Mouse (Mus musculus) brain, embryonic 14.5 days (tissue): ENCODE data around the gene Spred2.

Experiments used
- CTCF ChIP-seq: fragments of 200-500 bp; IDR thresholded peaks from 2 replicates; pipeline ENCODE4 v1.5.1; 2012; ENCODE audit warnings: inconsistent platforms, mild to moderate bottlenecking, moderate library complexity, borderline replicate concordance; ENCODE audit not compliant: insufficient read depth, insufficient read length; ENCODE audit errors: extremely low read depth
- POLR2A ChIP-seq: fragments of 200-500 bp; IDR thresholded peaks from 2 replicates; pipeline ENCODE4 v1.6.1; 2012; ENCODE audit warnings: mild to moderate bottlenecking, inconsistent platforms, borderline replicate concordance; ENCODE audit not compliant: poor library complexity, insufficient read depth, insufficient read length, severe bottlenecking; ENCODE audit errors: extremely low read depth

DNA sequence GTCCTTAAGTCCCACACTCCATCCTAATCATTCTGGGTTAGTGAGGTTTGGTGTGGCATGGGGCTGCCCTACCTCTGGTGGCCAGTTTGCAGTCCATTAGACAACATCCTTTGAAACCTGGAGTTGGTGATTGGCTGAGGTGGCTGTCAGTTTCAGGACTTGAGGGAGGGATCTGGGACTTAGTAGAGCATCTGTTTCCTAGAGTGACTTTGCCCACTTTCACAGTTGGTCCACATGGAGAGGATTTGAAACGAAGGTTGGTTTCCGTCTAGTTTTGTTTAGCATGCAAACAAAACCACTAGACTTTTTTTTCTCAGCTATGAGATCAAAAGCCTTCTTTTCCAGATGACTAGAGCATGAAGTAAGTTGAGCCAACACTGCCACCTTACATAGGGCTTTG lies 53.5 kb downstream of the Spred2 start:
- no peak for TF ChIP-seq CTCF
- TF ChIP-seq POLR2A = no peak
